Mouse (Mus musculus): ENCODE results near the gene Ripk1. TPM values are rescaled to one million over a fixed set of nuclear protein-coding genes. Genes with fewer than 3 reads are reported as not detected.
A peak's percentile ranks its signal among the peaks of the same experiment; 100 is the strongest.
"Not testable (repeated sequence)": the region's sequence is repeated elsewhere in the genome, so short reads cannot be mapped to it uniquely, and the experiment has no call there.

Ripk1 gene
- polyA plus RNA-seq, 1 experiment, result 6.9 TPM

DNA sequence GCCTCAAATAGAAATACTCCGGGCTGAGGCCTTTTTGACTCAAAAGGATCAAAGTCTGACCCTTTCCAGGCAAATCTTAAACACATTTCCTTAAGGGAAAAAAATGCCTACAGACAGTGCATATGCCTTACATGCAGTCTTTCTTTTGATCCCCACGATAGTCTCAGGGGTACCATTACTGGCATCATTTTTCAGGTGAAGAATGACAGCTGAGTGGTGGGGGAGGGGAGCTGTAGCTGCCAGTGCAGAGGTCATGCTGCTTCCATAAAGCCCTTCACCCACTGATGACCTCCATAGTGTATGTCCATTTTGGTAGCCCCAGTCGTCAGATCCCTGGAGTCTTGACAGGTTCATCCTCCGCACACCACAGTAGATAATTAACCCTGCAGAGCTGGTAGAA is 68.1 kb downstream of the Ripk1 start:
- H3K27me3 ChIP-seq (ENCODE audit: control insufficient read depth, insufficient read depth, low read length, poor library complexity, severe bottlenecking), result no peaks in the 10 kb centered on the region
- TF ChIP-seq POLR2A (IDR thresholded peaks at IDR 0.05; ENCODE audit: insufficient read depth, low read length) (no peak), EP300 (IDR thresholded peaks at IDR 0.05; ENCODE audit: insufficient read depth, low read depth, low read length) (no peak), CTCF (IDR thresholded peaks at IDR 0.05; ENCODE audit: low read depth, low read length) (no peak)
- no peak overlapping the region for H3K9ac ChIP-seq (ENCODE audit: low read depth, poor library complexity, severe bottlenecking)

DNA sequence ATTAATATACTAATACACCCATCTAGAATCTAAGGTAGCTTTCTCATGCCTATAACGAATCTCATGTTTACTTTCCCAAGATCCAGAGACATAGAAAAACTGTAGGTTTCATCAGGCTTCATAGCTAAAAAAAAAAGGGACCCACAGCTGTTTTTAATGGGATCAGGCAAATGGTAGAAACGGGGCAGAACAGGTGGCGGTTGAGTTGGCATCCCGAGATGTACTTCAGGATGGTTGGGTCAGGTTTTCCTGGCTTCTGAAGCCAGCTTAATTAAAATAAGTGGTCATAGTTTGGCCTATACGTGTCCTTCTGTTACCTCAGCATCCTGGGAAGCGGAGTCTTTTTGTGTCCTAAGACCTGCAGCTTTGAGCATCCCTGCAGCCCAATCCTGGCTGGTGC is 69.7 kb downstream of the Ripk1 start:
- Histone ChIP-seq H3K36me3 (ENCODE audit: control insufficient read depth, insufficient read depth, low read length, poor library complexity, severe bottlenecking) (no peaks in the 10 kb centered on the region), H3K9me3 (replicated peaks; ENCODE audit: control insufficient read depth, insufficient read depth, low read length, poor library complexity, severe bottlenecking) (no peaks in the 10 kb centered on the region), H3K4me3 (ENCODE audit: low read depth, low read length) (no peak overlapping the region), H3K4me1 (ENCODE audit: control insufficient read depth, insufficient read depth, low read length) (peaks cover under 1% of the 10 kb centered on the region), H3K27ac (ENCODE audit: insufficient read depth, low read length) (no peak overlapping the region), H3K9ac (ENCODE audit: low read depth, poor library complexity, severe bottlenecking) (no peak overlapping the region), H3K27me3 (ENCODE audit: control insufficient read depth, insufficient read depth, low read length, poor library complexity, severe bottlenecking) (no peaks in the 10 kb centered on the region)
- no peak for TF ChIP-seq EP300 (IDR thresholded peaks at IDR 0.05; ENCODE audit: insufficient read depth, low read depth, low read length)
- no peak for TF ChIP-seq POLR2A (IDR thresholded peaks at IDR 0.05; ENCODE audit: insufficient read depth, low read length)
- no peak for TF ChIP-seq CTCF (IDR thresholded peaks at IDR 0.05; ENCODE audit: low read depth, low read length)

More for the DNA sequence above, 68.1 kb downstream of the Ripk1 start:
- no peak overlapping the region for H3K4me3 ChIP-seq (ENCODE audit: low read depth, low read length)
- H3K9me3 ChIP-seq (replicated peaks; ENCODE audit: control insufficient read depth, insufficient read depth, low read length, poor library complexity, severe bottlenecking), result no peaks in the 10 kb centered on the region
- no peak overlapping the region for H3K27ac ChIP-seq (ENCODE audit: insufficient read depth, low read length)
- H3K36me3 ChIP-seq (ENCODE audit: control insufficient read depth, insufficient read depth, low read length, poor library complexity, severe bottlenecking), result no peaks in the 10 kb centered on the region
- no peaks in the 10 kb centered on the region for H3K4me1 ChIP-seq (ENCODE audit: control insufficient read depth, insufficient read depth, low read length)

DNA sequence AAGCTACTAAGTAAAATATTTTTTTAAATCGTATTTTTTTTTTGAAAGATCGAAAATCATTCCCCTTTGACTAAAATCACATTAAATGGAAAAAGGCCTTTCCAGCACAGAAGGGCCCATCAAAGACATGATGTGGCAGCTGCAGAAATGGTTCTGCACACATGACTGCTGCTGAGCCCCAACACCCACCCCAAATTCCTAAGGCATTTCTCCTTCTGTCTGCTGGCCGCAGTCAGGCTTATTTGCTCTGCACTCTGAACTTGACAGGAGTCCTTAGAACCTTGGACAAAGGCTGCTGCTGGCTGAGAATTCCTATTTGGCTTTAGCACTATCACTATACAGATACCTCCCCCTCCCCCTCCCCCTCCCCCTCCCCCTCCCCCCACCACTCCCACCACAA is 70.7 kb downstream of the Ripk1 start:
- TF ChIP-seq CTCF (IDR thresholded peaks at IDR 0.05; ENCODE audit: low read depth, low read length), result no peak
- no peak for TF ChIP-seq POLR2A (IDR thresholded peaks at IDR 0.05; ENCODE audit: insufficient read depth, low read length)
- TF ChIP-seq EP300 (IDR thresholded peaks at IDR 0.05; ENCODE audit: insufficient read depth, low read depth, low read length), result no peak
- Histone ChIP-seq H3K9me3 (replicated peaks; ENCODE audit: control insufficient read depth, insufficient read depth, low read length, poor library complexity, severe bottlenecking) (no peaks in the 10 kb centered on the region), H3K27me3 (ENCODE audit: control insufficient read depth, insufficient read depth, low read length, poor library complexity, severe bottlenecking) (no peaks in the 10 kb centered on the region), H3K4me3 (ENCODE audit: low read depth, low read length) (no peak overlapping the region), H3K9ac (ENCODE audit: low read depth, poor library complexity, severe bottlenecking) (no peak overlapping the region), H3K4me1 (ENCODE audit: control insufficient read depth, insufficient read depth, low read length) (peaks cover 3% of the 10 kb centered on the region), H3K36me3 (ENCODE audit: control insufficient read depth, insufficient read depth, low read length, poor library complexity, severe bottlenecking) (no peaks in the 10 kb centered on the region), H3K27ac (ENCODE audit: insufficient read depth, low read length) (no peak overlapping the region)

DNA sequence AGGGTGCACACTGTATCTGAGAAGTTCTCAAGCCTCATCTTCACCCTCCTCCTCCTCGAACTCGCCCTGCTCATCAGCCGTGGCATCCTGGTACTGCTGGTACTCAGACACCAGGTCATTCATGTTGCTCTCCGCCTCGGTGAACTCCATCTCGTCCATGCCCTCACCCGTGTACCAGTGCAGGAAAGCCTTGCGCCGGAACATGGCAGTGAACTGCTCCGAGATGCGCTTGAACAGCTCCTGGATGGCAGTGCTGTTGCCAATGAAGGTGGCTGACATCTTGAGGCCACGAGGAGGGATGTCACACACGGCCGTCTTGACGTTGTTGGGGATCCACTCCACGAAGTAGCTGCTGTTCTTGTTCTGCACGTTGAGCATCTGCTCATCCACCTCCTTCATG is 72.3 kb downstream of the Ripk1 start:
- not testable (repeated sequence) for H3K4me3 ChIP-seq (ENCODE audit: low read depth, low read length)

DNA sequence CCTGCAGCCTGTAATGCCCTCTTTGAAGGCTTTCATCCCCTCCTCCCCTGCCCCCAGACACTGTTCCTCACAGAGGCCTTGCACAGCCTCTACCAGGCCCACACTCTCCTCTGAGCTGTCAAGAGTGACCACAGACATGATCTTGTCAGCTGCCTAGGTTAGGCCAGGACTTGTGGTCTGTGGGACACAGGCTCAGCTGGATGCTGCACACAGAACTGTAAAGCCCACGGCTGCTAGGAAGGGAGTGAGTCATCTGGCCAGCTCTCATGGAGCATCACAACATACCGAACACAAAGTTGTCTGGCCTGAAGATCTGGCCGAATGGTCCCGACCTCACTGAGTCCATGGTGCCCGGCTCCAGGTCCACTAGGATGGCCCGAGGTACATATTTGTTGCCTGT is 73.7 kb downstream of the Ripk1 start:
- not testable (repeated sequence) for H3K36me3 ChIP-seq (ENCODE audit: control insufficient read depth, insufficient read depth, low read length, poor library complexity, severe bottlenecking)

More for the DNA sequence above, 72.3 kb downstream of the Ripk1 start:
- not testable (repeated sequence) for H3K9ac ChIP-seq (ENCODE audit: low read depth, poor library complexity, severe bottlenecking); H3K27ac ChIP-seq (ENCODE audit: insufficient read depth, low read length); H3K9me3 ChIP-seq (replicated peaks; ENCODE audit: control insufficient read depth, insufficient read depth, low read length, poor library complexity, severe bottlenecking); H3K4me1 ChIP-seq (ENCODE audit: control insufficient read depth, insufficient read depth, low read length); H3K36me3 ChIP-seq (ENCODE audit: control insufficient read depth, insufficient read depth, low read length, poor library complexity, severe bottlenecking); H3K27me3 ChIP-seq (ENCODE audit: control insufficient read depth, insufficient read depth, low read length, poor library complexity, severe bottlenecking)

DNA sequence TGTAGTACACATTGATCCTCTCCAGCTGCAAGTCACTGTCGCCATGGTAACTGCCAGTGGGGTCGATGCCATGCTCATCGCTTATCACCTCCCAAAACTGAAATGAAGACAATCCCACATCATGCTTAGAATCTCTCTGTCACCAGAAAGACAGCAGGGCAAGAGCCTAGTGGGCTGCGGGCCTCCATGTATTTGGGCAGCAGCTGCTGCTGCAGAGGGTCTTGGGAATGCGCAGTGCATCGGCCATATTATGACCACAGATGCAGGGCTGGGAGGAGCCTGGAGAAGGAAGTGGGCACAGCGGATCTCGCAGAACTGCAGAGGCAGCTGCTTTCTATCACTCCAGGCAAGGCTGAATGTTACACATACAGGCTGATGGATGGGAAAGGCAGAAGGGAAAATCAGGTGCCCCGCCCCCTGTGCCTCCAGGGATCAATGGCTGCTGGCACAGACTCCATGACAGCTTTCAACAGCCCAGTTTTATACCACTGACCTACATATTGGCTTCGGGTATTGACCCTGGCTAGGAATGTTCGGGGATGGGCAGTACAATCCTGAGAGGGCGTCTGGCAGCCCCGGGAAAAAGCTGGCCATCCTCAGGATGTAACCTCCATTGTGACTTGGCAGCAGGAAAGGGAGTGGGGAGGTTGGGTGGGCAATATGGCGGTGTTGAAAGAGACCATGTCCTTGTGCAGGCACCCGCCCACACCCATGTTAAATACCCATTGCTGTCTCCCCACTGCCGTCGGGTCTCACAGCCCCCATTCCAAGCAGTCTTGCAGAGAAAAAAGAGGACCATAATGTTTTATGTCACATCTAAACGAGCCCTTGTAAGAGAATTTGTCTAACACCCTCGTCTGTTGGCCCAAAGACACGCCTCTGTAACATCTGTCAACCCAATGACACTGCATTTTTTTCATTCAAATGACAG is 74.7 kb downstream of the Ripk1 start:
- Histone ChIP-seq H3K4me3 (ENCODE audit: low read depth, low read length) (peak overlapping the region; percentile 4; the same call in 1 of the 2 replicates), H3K27me3 (ENCODE audit: control insufficient read depth, insufficient read depth, low read length, poor library complexity, severe bottlenecking) (no peaks in the 10 kb centered on the region), H3K27ac (ENCODE audit: insufficient read depth, low read length) (no peak overlapping the region), H3K36me3 (ENCODE audit: control insufficient read depth, insufficient read depth, low read length, poor library complexity, severe bottlenecking) (no peaks in the 10 kb centered on the region), H3K4me1 (ENCODE audit: control insufficient read depth, insufficient read depth, low read length) (peaks cover 3% of the 10 kb centered on the region), H3K9me3 (replicated peaks; ENCODE audit: control insufficient read depth, insufficient read depth, low read length, poor library complexity, severe bottlenecking) (no peaks in the 10 kb centered on the region), H3K9ac (ENCODE audit: low read depth, poor library complexity, severe bottlenecking) (no peak overlapping the region)
- TF ChIP-seq POLR2A (IDR thresholded peaks at IDR 0.05; ENCODE audit: insufficient read depth, low read length), result no peak
- no peak for TF ChIP-seq CTCF (IDR thresholded peaks at IDR 0.05; ENCODE audit: low read depth, low read length)
- no peak for TF ChIP-seq EP300 (IDR thresholded peaks at IDR 0.05; ENCODE audit: insufficient read depth, low read depth, low read length)

More for the DNA sequence above, 73.7 kb downstream of the Ripk1 start:
- H3K4me3 ChIP-seq (ENCODE audit: low read depth, low read length); H3K27ac ChIP-seq (ENCODE audit: insufficient read depth, low read length); H3K4me1 ChIP-seq (ENCODE audit: control insufficient read depth, insufficient read depth, low read length); H3K27me3 ChIP-seq (ENCODE audit: control insufficient read depth, insufficient read depth, low read length, poor library complexity, severe bottlenecking); H3K9me3 ChIP-seq (replicated peaks; ENCODE audit: control insufficient read depth, insufficient read depth, low read length, poor library complexity, severe bottlenecking); H3K9ac ChIP-seq (ENCODE audit: low read depth, poor library complexity, severe bottlenecking): not testable (repeated sequence)

Measured in ES-Bruce4 (cell line).